Mouse (Mus musculus) cortical plate, adult 2 months (tissue): Measurements from ENCODE around the gene Tgoln1.

ENCODE experiments used
- CTCF ChIP-seq: fragments of 200-500 bp; IDR thresholded peaks from 2 replicates; pipeline ENCODE4 v1.5.1; 2011; ENCODE audit warnings: mild to moderate bottlenecking, control low read depth, low read length; ENCODE audit not compliant: insufficient read depth; ENCODE audit errors: extremely low read depth
- POLR2A ChIP-seq: fragments of 200-500 bp; IDR thresholded peaks from 2 replicates; pipeline ENCODE4 v1.6.1; 2011; ENCODE audit warnings: mild to moderate bottlenecking, low read length, control low read depth; ENCODE audit not compliant: insufficient read depth; ENCODE audit errors: extremely low read depth

DNA sequence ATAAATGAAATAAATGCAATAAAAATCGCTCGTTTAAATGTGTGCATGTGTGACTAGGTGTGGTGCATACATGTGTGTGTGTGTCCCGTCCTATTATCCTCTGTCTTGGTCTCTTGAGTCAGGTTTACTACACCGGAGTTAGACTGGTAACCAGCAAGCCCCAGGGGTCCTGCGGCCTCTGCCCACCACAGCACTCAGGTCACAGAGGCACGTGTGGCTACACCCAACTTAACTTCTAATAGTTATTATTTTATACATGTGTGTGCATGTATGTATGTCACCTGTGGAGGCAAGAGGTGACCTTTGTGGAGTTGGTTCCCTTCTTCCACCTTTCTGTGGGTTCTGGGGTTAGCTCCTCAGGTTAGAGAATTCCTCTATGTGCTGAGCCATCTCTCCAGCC lies 37.6 kb upstream of the Tgoln1 start:
- TF ChIP-seq CTCF (no peak), POLR2A (no peak)
